Mouse (Mus musculus) heart, embryonic 16.5 days (tissue): ENCODE results near the gene Meox2. TPM values are rescaled to one million over a fixed set of nuclear protein-coding genes. Genes with fewer than 3 reads are reported as not detected.
A peak's percentile ranks its signal among the peaks of the same experiment; 100 is the strongest.

ENCODE experiments used
- ATAC-seq: fragments of 200-750 bp; cut with Nextera tagmentation; replicated peaks from 2 replicates; pipeline ENCODE4 v1.8.0; 2017; ENCODE audit warnings: moderate number of reproducible peaks; ENCODE audit not compliant: insufficient read depth, low FRiP score; ENCODE audit errors: extremely low read depth
- H3K27ac ChIP-seq: fragments of 300-500 bp; sonication (generic); 2 replicates; pipeline ENCODE4 v1.5.1; 2014; ENCODE audit warnings: mild to moderate bottlenecking, low read length, control low read depth, moderate library complexity
- H3K27me3 ChIP-seq: fragments of 300-500 bp; sonication (generic); 2 replicates; pipeline ENCODE4 v1.6.1; 2014; ENCODE audit warnings: low read length, mixed read lengths; ENCODE audit not compliant: control insufficient read depth, insufficient read depth
- H3K36me3 ChIP-seq: fragments of 300-500 bp; sonication (generic); 2 replicates; pipeline ENCODE4 v1.6.1; 2014; ENCODE audit not compliant: control insufficient read depth, insufficient read depth
- H3K4me1 ChIP-seq: fragments of 300-500 bp; sonication (generic); 2 replicates; pipeline ENCODE4 v1.6.1; 2014; ENCODE audit warnings: low read length, mixed read lengths; ENCODE audit not compliant: control insufficient read depth, insufficient read depth
- H3K4me2 ChIP-seq: fragments of 300-500 bp; sonication (generic); 2 replicates; pipeline ENCODE4 v1.6.1; 2014; ENCODE audit warnings: low read depth, mild to moderate bottlenecking, control low read depth, low read length
- H3K4me3 ChIP-seq: fragments of 300-500 bp; sonication (generic); 2 replicates; pipeline ENCODE4 v1.5.1; 2014; ENCODE audit warnings: mild to moderate bottlenecking, control low read depth, low read length
- H3K9ac ChIP-seq: fragments of 300-500 bp; sonication (generic); 2 replicates; pipeline ENCODE4 v1.6.1; 2014; ENCODE audit warnings: low read length, control low read depth
- H3K9me3 ChIP-seq: fragments of 300-500 bp; sonication (generic); replicated peaks from 2 replicates; pipeline ENCODE4 v1.6.1; 2016; ENCODE audit warnings: low read length; ENCODE audit not compliant: control insufficient read depth
- WGBS: fragments of 180-500 bp; shearing (Covaris S2); extraction: QIAGEN DNeasy Blood & Tissue Kit; methylation state at CpG from one replicate; pipeline ENCODE4 v1.1.7; 2014; 5-methylcytosine and 5-hydroxymethylcytosine counted together
- polyA plus RNA-seq: library from polyadenylated mRNA; unstranded; fragments of >200 nt; fragmentation: Nextera tagmentation; extraction: Ambion mirVana; gene quantifications from 2 replicates; pipeline ENCODE4 v1.2.1, GENCODE M21; 2015

The Meox2 gene
- polyA plus RNA-seq, 1 experiment from 2014 or later, result 5.9 TPM

GRCm38 (mm10) chr12:37110977-37111376, 2.6 kb downstream of the Meox2 start:
- Histone ChIP-seq H3K27me3 (peaks cover 27% of the 10 kb centered on the region), H3K4me2 (no peak overlapping the region), H3K27ac (no peak overlapping the region), H3K36me3 (no peaks in the 10 kb centered on the region), H3K4me1 (peaks cover 4% of the 10 kb centered on the region; the same call in 1 of the 2 replicates), H3K4me3 (peak overlapping the region; percentile 25), H3K9ac (no peak overlapping the region), H3K9me3 (no peaks in the 10 kb centered on the region)
- ATAC-seq, result no peak
- WGBS, result 48% methylated on average over 9 of the region's 9 CpGs

- Histone ChIP-seq H3K9ac (no peak overlapping the region), H3K4me1 (no peaks in the 10 kb centered on the region), H3K4me2 (no peak overlapping the region), H3K4me3 (no peak overlapping the region), H3K27ac (no peak overlapping the region), H3K9me3 (no peaks in the 10 kb centered on the region), H3K36me3 (no peaks in the 10 kb centered on the region), H3K27me3 (no peaks in the 10 kb centered on the region)
- ATAC-seq, result no peak
- WGBS, result 79% methylated on average over 5 of the region's 5 CpGs
These were observed 10.9 kb downstream of the Meox2 start for GRCm38 (mm10) chr12:37119246-37119645.

DNA sequence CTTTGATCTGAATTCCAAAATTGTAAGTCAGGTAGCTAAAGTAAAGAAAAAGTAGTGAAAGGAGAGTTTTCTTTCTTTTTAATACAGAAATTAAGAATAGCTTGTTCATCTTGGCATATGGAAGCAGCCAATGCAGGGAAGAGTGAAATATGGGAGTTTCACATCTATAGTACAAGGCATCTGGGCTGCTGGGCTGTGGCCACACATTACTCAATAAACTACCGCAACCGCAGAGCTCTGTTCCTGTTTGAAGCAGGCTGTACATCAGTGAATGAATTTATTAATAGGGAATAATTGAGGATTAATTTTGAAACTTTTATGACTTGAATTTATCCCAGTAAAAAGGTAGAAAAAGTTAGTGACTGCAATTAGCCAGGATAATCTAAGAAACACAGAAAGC, 15.4 kb downstream of the Meox2 start:
- Histone ChIP-seq H3K27me3 (no peaks in the 10 kb centered on the region), H3K4me2 (no peak overlapping the region), H3K4me3 (no peak overlapping the region), H3K9ac (no peak overlapping the region), H3K36me3 (no peaks in the 10 kb centered on the region), H3K27ac (no peak overlapping the region), H3K4me1 (no peaks in the 10 kb centered on the region), H3K9me3 (no peaks in the 10 kb centered on the region)
- ATAC-seq, result no peak
- 86% methylated on average over 2 of the region's 2 CpGs for WGBS

GRCm38 (mm10) chr12:37142080-37142703, 33.9 kb downstream of the Meox2 start:
- no peak for ATAC-seq
- WGBS, result 40% methylated on average over 3 of the region's 3 CpGs

DNA sequence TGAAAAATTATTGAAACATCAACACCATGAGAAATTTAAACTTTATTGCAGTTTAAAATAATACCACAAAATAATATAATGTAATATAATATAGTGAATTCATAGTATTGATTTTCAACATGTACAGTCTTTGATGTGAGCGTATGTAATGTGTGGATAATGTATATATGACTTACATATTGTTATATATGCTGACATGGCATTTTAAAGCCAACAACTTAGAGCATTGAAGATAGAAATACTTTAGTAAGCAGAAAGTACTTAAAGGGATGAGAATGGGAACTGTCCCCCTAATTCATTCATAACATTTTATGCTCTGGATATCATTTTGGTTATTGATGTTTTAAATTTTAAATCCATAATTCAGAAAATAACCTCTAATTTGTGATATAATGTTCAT, 35.5 kb downstream of the Meox2 start:
- 77% methylated on average over 1 of the region's 1 CpGs for WGBS
- no peak for ATAC-seq
- Histone ChIP-seq H3K4me3 (no peak overlapping the region), H3K9me3 (no peaks in the 10 kb centered on the region), H3K27me3 (no peaks in the 10 kb centered on the region), H3K9ac (no peak overlapping the region), H3K4me1 (no peaks in the 10 kb centered on the region), H3K27ac (no peak overlapping the region), H3K4me2 (no peak overlapping the region), H3K36me3 (no peaks in the 10 kb centered on the region)

More at GRCm38 (mm10) chr12:37142080-37142703, 33.9 kb downstream of the Meox2 start:
- Histone ChIP-seq H3K4me3 (no peak overlapping the region), H3K9me3 (no peaks in the 10 kb centered on the region), H3K4me2 (no peak overlapping the region), H3K36me3 (no peaks in the 10 kb centered on the region), H3K27me3 (no peaks in the 10 kb centered on the region), H3K9ac (no peak overlapping the region), H3K4me1 (no peaks in the 10 kb centered on the region), H3K27ac (no peak overlapping the region)

GRCm38 (mm10) chr12:37167742-37168141, 59.4 kb downstream of the Meox2 start:
- H3K9ac ChIP-seq, result no peak overlapping the region
- no peaks in the 10 kb centered on the region for H3K4me1 ChIP-seq
- no peaks in the 10 kb centered on the region for H3K27me3 ChIP-seq
- no peaks in the 10 kb centered on the region for H3K36me3 ChIP-seq
- H3K4me3 ChIP-seq, result no peak overlapping the region
- no peaks in the 10 kb centered on the region for H3K9me3 ChIP-seq
- H3K27ac ChIP-seq, result no peak overlapping the region
- no peak overlapping the region for H3K4me2 ChIP-seq
- ATAC-seq, result no peak

DNA sequence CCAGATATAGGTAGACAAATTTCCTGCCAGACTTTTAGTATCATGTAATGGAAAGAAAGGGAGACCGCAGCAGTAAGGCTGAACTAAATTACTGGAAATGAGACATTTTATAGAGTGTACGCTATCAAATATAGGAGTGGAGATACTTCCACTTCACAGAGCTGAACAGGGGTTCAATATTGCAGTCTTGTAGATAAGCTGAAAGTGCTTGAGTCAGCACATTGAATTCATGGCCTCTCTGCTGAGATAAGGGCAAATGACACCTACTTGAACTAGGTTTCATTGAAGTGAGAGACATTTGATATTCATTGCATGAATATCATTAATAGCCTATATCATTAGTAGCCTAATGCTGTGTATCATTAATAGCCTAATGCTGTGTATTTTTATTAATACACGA, 65.0 kb downstream of the Meox2 start:
- WGBS, result 79% methylated on average over 3 of the region's 3 CpGs
- H3K9me3 ChIP-seq, result no peaks in the 10 kb centered on the region
- ATAC-seq, result no peak
- H3K27me3 ChIP-seq, result no peaks in the 10 kb centered on the region
- no peak overlapping the region for H3K4me3 ChIP-seq
- no peak overlapping the region for H3K4me2 ChIP-seq
- no peak overlapping the region for H3K9ac ChIP-seq
- H3K4me1 ChIP-seq, result no peaks in the 10 kb centered on the region
- no peaks in the 10 kb centered on the region for H3K36me3 ChIP-seq
- H3K27ac ChIP-seq, result no peak overlapping the region

GRCm38 (mm10) chr12:37183689-37184088, 75.3 kb downstream of the Meox2 start:
- ATAC-seq, result no peak
- H3K27ac ChIP-seq, result no peak overlapping the region
- no peak overlapping the region for H3K4me2 ChIP-seq
- H3K27me3 ChIP-seq, result no peaks in the 10 kb centered on the region
- no peaks in the 10 kb centered on the region for H3K36me3 ChIP-seq
- no peak overlapping the region for H3K4me3 ChIP-seq
- H3K9me3 ChIP-seq, result no peaks in the 10 kb centered on the region
- no peak overlapping the region for H3K9ac ChIP-seq
- no peaks in the 10 kb centered on the region for H3K4me1 ChIP-seq

DNA sequence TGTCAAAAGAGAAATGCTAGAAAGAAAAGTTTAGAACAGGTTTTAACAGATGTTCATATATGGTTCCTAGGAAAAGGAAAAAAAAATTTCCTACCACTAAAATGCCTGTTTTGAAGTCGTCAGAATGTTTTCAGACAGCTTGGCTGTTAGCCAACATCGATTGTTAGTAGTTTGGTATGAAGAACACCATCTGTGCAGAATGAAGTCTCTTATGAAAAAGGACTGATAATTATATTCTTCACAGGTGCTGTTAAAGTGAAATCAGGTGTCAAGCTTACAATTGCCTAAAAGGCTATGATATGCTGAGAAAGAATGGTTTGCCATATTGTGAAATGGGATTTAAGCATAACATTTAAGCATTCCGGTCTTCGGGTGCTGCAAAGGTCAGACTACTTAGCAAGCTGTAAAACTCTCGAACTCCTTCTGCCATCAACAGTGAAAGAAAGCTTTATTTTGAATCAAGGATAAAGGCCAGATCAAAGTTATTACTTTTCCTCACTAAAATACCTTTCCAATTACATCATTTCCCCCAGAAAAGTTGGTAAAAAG, 80.7 kb downstream of the Meox2 start:
- Histone ChIP-seq H3K27ac (no peak overlapping the region), H3K4me1 (no peaks in the 10 kb centered on the region), H3K4me3 (no peak overlapping the region), H3K4me2 (no peak overlapping the region), H3K27me3 (no peaks in the 10 kb centered on the region), H3K9me3 (no peaks in the 10 kb centered on the region), H3K9ac (no peak overlapping the region), H3K36me3 (no peaks in the 10 kb centered on the region)
- ATAC-seq, result no peak
- WGBS, result 56% methylated on average over 5 of the region's 5 CpGs
